Mouse (Mus musculus): Measurements from ENCODE around the gene Mgat4d.

Gene Mgat4d

DNA sequence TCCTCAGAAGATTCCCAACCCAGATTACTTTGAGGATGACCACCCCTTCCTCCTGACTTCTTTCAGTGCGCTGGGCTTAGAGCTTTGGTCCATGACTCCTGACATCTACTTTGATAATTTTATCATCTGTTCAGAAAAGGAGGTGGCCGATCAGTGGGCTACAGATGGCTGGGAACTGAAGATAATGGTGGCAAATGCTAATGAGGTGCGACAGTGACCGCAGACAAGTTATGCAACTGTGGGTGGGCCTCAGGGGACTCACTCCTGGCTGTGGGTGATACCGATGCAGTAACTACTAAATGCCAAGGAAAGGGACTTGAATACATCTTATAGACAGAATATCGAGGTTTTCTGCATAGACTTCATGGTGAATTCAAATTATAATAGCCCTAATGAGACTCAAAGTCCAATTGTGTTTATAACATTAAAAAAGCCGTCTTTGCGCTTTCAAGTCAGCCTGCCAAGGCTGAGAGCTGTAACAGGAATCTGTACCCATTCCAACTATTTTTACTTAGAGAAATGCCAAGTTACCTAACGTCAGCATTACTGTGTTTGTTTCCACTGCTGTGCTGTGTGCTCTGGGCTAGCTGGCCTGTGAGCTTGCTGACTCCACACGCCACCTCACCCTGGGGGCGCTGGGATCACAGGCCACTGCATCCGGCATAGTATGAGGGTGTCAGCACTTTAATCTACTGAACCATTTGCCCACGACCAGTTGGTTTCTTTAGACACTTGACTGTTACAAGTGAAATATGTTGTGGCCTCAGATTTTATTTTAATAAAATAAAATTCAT, 75.0 kb downstream of the Mgat4d start:
- no peak for TF ChIP-seq GATA4 (IDR thresholded peaks at IDR 0.05; ENCODE audit: insufficient replicate concordance, low read length)

DNA sequence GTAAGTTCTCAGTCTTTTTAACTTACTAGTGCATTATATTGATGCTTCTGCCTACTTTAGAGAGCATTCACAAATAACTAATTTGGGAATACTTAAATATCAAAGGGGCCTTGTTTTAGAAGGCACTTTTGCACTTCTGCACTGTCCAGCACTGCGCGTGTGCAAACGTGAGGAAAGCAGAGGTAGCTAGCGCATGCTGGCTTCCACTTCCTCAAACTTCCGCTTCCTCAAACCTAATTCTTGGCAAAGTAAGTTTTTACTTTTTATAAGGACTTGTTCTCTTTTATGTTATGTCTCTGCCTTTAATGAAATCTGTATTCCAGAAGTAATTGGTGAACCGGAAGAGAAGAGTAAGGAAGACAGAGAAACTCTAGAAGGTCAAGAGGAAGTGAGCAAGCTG, 76.9 kb downstream of the Mgat4d start:
- TF ChIP-seq GATA4 (IDR thresholded peaks at IDR 0.05; ENCODE audit: insufficient replicate concordance, low read length): no peak

DNA sequence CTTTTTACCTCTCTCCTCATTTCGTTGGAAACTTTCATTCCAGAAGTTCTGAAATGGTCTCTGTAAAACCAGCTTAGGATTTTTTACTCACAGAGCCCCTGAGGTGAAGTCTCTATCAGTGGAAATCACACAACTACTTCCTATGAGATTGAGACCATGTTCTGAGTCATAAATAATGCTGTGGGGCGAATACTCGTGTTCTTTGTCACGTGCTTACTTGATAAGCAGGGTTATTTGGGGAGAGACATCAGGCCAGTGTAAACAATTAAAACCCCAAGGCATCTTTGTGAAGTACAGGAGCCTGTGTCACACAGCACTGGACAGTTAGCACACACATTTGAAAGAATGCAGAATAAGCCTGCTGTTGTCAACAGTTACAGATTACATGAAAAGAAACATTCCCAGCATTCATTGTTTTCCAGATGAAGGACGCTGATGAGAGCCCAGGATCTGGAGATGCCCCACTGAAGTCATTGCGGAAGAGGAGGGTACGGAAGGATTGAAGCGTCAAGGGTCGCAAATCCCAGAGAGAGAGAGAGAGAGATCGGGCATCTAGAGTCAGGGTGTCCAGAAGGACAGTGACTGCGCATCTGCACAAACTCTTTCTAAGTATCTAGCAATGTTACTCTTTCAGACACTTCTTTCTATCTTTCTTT, 78.0 kb downstream of the Mgat4d start:
- no peak for TF ChIP-seq GATA4 (IDR thresholded peaks at IDR 0.05; ENCODE audit: insufficient replicate concordance, low read length)

DNA sequence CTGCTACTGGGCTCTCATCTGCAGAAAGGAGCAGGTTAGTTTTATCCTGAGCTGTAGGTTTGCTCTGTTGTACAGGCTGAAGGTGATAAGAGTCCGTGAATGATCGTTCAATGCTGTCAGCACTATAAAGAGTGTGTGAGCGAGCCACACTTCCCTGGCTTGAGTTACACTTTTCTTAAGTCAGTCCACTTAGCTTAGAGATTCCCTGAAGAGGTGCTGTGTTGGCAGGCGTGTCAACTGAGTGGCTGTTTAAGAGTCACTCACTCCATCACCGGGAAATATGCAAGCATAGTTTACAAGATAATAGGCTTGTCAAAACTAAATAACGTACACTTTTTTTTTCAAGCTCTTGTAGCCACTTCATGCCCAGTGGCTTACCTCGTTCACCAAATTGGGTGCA, 78.7 kb downstream of the Mgat4d start:
- TF ChIP-seq GATA4 (IDR thresholded peaks at IDR 0.05; ENCODE audit: insufficient replicate concordance, low read length): no peak

DNA sequence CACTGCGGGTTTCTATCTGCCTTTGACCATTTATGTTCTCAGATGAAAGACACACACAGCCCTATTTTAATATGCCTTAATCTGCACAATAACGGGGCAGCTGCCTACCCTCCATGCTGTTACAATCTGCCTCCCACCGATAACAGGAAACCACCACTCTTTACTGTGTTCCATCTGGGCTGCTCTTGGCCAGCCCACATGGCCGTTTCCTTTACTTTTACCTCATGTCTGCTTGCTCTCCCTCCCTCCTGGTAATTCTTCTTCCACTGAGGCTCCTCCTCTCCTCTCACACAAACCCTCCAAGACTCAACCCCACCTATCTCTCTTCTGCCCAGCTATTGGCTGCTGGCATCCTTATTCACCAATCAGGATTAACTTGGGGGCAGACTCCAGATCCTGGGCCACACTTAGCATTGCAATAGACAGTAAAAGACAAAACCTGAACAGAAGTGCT, 80.8 kb downstream of the Mgat4d start:
- no peak for TF ChIP-seq GATA4 (IDR thresholded peaks at IDR 0.05; ENCODE audit: insufficient replicate concordance, low read length)

Measured in liver, adult (tissue).